Mouse (Mus musculus) intestine, embryonic 14.5 days (tissue): ENCODE results near the gene Fkbp5. TPM values are rescaled to one million over a fixed set of nuclear protein-coding genes. Genes with fewer than 3 reads are reported as not detected.
"Not testable (repeated sequence)": the region's sequence is repeated elsewhere in the genome, so short reads cannot be mapped to it uniquely, and the experiment has no call there.

ENCODE experiments used
- ATAC-seq: fragments of 200-750 bp; cut with Nextera tagmentation; replicated peaks from 2 replicates; pipeline ENCODE4 v1.8.0; 2017; ENCODE audit warnings: low read depth, moderate number of reproducible peaks, moderate TSS enrichment, moderate library complexity; ENCODE audit not compliant: low FRiP score, low TSS enrichment
- DNase-seq: peaks from one replicate; pipeline ENCODE4 v3.0.0-alpha.2; 2018; ENCODE audit warnings: low spot score
- H3K27ac ChIP-seq: fragments of 300-500 bp; sonication (generic); 2 replicates; pipeline ENCODE4 v1.5.1; 2014; ENCODE audit warnings: low read depth, mild to moderate bottlenecking, control low read depth
- H3K27me3 ChIP-seq: fragments of 300-500 bp; sonication (generic); replicated peaks from 2 replicates; pipeline ENCODE4 v1.6.1; 2014; ENCODE audit warnings: low read length, control low read depth; ENCODE audit not compliant: control insufficient read depth, insufficient read depth
- H3K36me3 ChIP-seq: fragments of 300-500 bp; sonication (generic); 2 replicates; pipeline ENCODE4 v1.6.1; 2014; ENCODE audit warnings: low read length, control low read depth; ENCODE audit not compliant: control insufficient read depth, insufficient read depth
- H3K4me1 ChIP-seq: fragments of 300-500 bp; sonication (generic); replicated peaks from 2 replicates; pipeline ENCODE4 v1.6.1; 2014; ENCODE audit warnings: low read length, control low read depth, mixed read lengths; ENCODE audit not compliant: control insufficient read depth, insufficient read depth
- H3K4me2 ChIP-seq: fragments of 300-500 bp; sonication (generic); 2 replicates; pipeline ENCODE4 v1.6.1; 2014; ENCODE audit warnings: low read length
- H3K4me3 ChIP-seq: fragments of 300-500 bp; sonication (generic); 2 replicates; pipeline ENCODE4 v1.5.1; 2014; ENCODE audit warnings: low read depth, low read length, control low read depth, mixed read lengths
- H3K9ac ChIP-seq: fragments of 300-500 bp; sonication (generic); 2 replicates; pipeline ENCODE4 v1.6.1; 2014; ENCODE audit warnings: mild to moderate bottlenecking, low read length
- H3K9me3 ChIP-seq: fragments of 300-500 bp; sonication (generic); 2 replicates; pipeline ENCODE4 v1.6.1; 2016; ENCODE audit warnings: low read length, control low read depth; ENCODE audit not compliant: control insufficient read depth
- WGBS: fragments of 180-500 bp; shearing (Covaris S2); extraction: QIAGEN DNeasy Blood & Tissue Kit; methylation state at CpG from one replicate; pipeline ENCODE4 v1.1.7; 2014; 5-methylcytosine and 5-hydroxymethylcytosine counted together
- polyA plus RNA-seq: library from polyadenylated mRNA; unstranded; fragments of >200 nt; fragmentation: Nextera tagmentation; extraction: Ambion mirVana; gene quantifications from 2 replicates; pipeline ENCODE4 v1.2.1, GENCODE M21; 2014

Fkbp5 gene
- 8.1 and 8.7 TPM in 2 replicates for polyA plus RNA-seq

- H3K4me2 ChIP-seq: peak within 1 kb of the TSS; percentile 73
- peaks cover 29% of the 10 kb centered on the region for H3K4me1 ChIP-seq
- H3K36me3 ChIP-seq: no peaks in the 10 kb centered on the region
- peak within 1 kb of the TSS; percentile 47 for H3K27ac ChIP-seq
- H3K4me3 ChIP-seq: peak within 1 kb of the TSS; percentile 32
- 4% methylated on average over 16 of the region's 16 CpGs for WGBS
- no peaks in the 10 kb centered on the region for H3K9me3 ChIP-seq
- peak; percentile 21; the same call in 1 of the 2 replicates for ATAC-seq
- peak; percentile 79 for DNase-seq
- 0 out of 2 replicates have a peak, but pooled peaks cover 4% of the 10 kb centered on the region for H3K27me3 ChIP-seq
- H3K9ac ChIP-seq: peak within 1 kb of the TSS; percentile 37
Measured at GRCm38 (mm10) chr17:28517441-28517955, at the start of gene Fkbp5. Fkbp5 (minus strand) TSS chr17:28517527.

- no peak for ATAC-seq
- Histone ChIP-seq H3K4me2 (no peak overlapping the region), H3K36me3 (no peaks in the 10 kb centered on the region)
Measured at GRCm38 (mm10) chr17:28565181-28565580, 47.9 kb upstream of the Fkbp5 start.

GRCm38 (mm10) chr17:28561613-28562012, 44.3 kb upstream of the Fkbp5 start:
- Histone ChIP-seq H3K36me3 (no peaks in the 10 kb centered on the region), H3K9me3 (no peaks in the 10 kb centered on the region), H3K4me3 (no peak overlapping the region), H3K27me3 (no peaks in the 10 kb centered on the region), H3K4me2 (no peak overlapping the region), H3K4me1 (peaks cover under 1% of the 10 kb centered on the region; the same call in 1 of the 2 replicates), H3K9ac (no peak overlapping the region), H3K27ac (no peak overlapping the region)
- DNase-seq (no peak), ATAC-seq (no peak)
- 58% methylated on average over 7 of the region's 7 CpGs for WGBS

More at GRCm38 (mm10) chr17:28565181-28565580, 47.9 kb upstream of the Fkbp5 start:
- no peak overlapping the region for H3K27ac ChIP-seq
- no peaks in the 10 kb centered on the region for H3K4me1 ChIP-seq
- no peak overlapping the region for H3K4me3 ChIP-seq
- no peak overlapping the region for H3K9ac ChIP-seq
- no peaks in the 10 kb centered on the region for H3K9me3 ChIP-seq
- no peak for DNase-seq
- H3K27me3 ChIP-seq: no peaks in the 10 kb centered on the region

- ATAC-seq (no peak), DNase-seq (no peak)
- Histone ChIP-seq H3K27ac (no peak within 1 kb of the TSS), H3K27me3 (no peaks in the 10 kb centered on the region), H3K4me1 (peaks cover 6% of the 10 kb centered on the region; the same call in 1 of the 2 replicates), H3K4me2 (no peak within 1 kb of the TSS), H3K4me3 (no peak within 1 kb of the TSS), H3K36me3 (no peaks in the 10 kb centered on the region), H3K9ac (no peak within 1 kb of the TSS), H3K9me3 (no peaks in the 10 kb centered on the region)
- 78% methylated on average over 4 of the region's 4 CpGs for WGBS
Measured at GRCm38 (mm10) chr17:28560598-28560997, 43.3 kb upstream of the Fkbp5 start, which contains the start of gene Clps. Clps (minus strand) TSS chr17:28560766.

- Histone ChIP-seq H3K4me3 (no peak overlapping the region), H3K9me3 (no peaks in the 10 kb centered on the region), H3K4me1 (peaks cover 6% of the 10 kb centered on the region; the same call in 1 of the 2 replicates), H3K27me3 (no peaks in the 10 kb centered on the region), H3K4me2 (no peak overlapping the region), H3K36me3 (no peaks in the 10 kb centered on the region), H3K27ac (no peak overlapping the region), H3K9ac (no peak overlapping the region)
- no peak for ATAC-seq
- no peak for DNase-seq
- 77% methylated on average over 6 of the region's 6 CpGs for WGBS
Measured at GRCm38 (mm10) chr17:28557772-28558171, 40.4 kb upstream of the Fkbp5 start.

GRCm38 (mm10) chr17:28556635-28557396, 39.5 kb upstream of the Fkbp5 start:
- DNase-seq: no peak
- ATAC-seq: 0 out of 2 replicates have a peak, but pooled peaks have one; percentile 57
- Histone ChIP-seq H3K27me3 (no peaks in the 10 kb centered on the region), H3K9ac (no peak overlapping the region), H3K4me3 (no peak overlapping the region), H3K36me3 (no peaks in the 10 kb centered on the region), H3K27ac (no peak overlapping the region), H3K9me3 (no peaks in the 10 kb centered on the region), H3K4me2 (no peak overlapping the region), H3K4me1 (peaks cover 6% of the 10 kb centered on the region; the same call in 1 of the 2 replicates)
- WGBS: 40% methylated on average over 6 of the region's 6 CpGs

- not testable (repeated sequence) for ATAC-seq, H3K4me3 ChIP-seq, H3K9me3 ChIP-seq, DNase-seq, H3K27ac ChIP-seq, H3K36me3 ChIP-seq, H3K4me2 ChIP-seq, H3K4me1 ChIP-seq, H3K9ac ChIP-seq, H3K27me3 ChIP-seq
- WGBS: 92% methylated on average over 4 of the region's 4 CpGs
Measured at GRCm38 (mm10) chr17:28554021-28554420, 36.7 kb upstream of the Fkbp5 start.

GRCm38 (mm10) chr17:28553040-28553793, 35.9 kb upstream of the Fkbp5 start:
- H3K4me2 ChIP-seq: no peak overlapping the region
- peaks cover 6% of the 10 kb centered on the region; the same call in 1 of the 2 replicates for H3K4me1 ChIP-seq
- no peaks in the 10 kb centered on the region for H3K27me3 ChIP-seq
- 6% methylated on average over 14 of the region's 14 CpGs for WGBS
- H3K27ac ChIP-seq: no peak overlapping the region
- ATAC-seq (no peak), DNase-seq (peak; percentile 93)
- H3K36me3 ChIP-seq: no peaks in the 10 kb centered on the region
- H3K4me3 ChIP-seq: no peak overlapping the region
- no peaks in the 10 kb centered on the region for H3K9me3 ChIP-seq
- H3K9ac ChIP-seq: no peak overlapping the region
